Mouse (Mus musculus): ENCODE measurements around the gene Card9. TPM values are rescaled to one million over a fixed set of nuclear protein-coding genes. Genes with fewer than 3 reads are reported as not detected.

Card9 gene
- 9.9 and 14.2 TPM in 2 replicates for polyA plus RNA-seq (2012; rRNA removed)

GRCm38 (mm10) chr2:26360772-26361171 is at the start of gene Card9:
Card9 (minus strand) TSS chr2:26360918.

GRCm38 (mm10) chr2:26408515-26409356 is 48.0 kb upstream of the Card9 start, which contains the start of gene Inpp5e:
Inpp5e (minus strand) TSS chr2:26409203.

GRCm38 (mm10) chr2:26389154-26389690 is 28.5 kb upstream of the Card9 start, which contains the start of the genes Entr1 and Pmpca:
Entr1 (minus strand) TSS chr2:26389316.
Pmpca (plus strand) TSS chr2:26389339.

GRCm38 (mm10) chr2:26380131-26380771 is 19.5 kb upstream of the Card9 start, which contains the start of gene Snapc4:
Snapc4 (minus strand) TSS chr2:26380653.

GRCm38 (mm10) chr2:26351358-26352290 is 9.1 kb downstream of the Card9 start, which contains the start of gene Dnlz:
Dnlz (minus strand) TSS chr2:26352110.

GRCm38 (mm10) chr2:26315072-26315924 is 45.4 kb downstream of the Card9 start, which contains the start of gene Gpsm1:
Gpsm1 (plus strand) TSS chr2:26315515.

Other genes starting within 250 kb of the Card9 start
- 2.1 and 2.2 TPM in 2 replicates for gene Nacc2, start 237.7 kb downstream of the Card9 start, polyA plus RNA-seq (2012; rRNA removed)
- gene Lhx3, start 152.6 kb downstream of the Card9 start, polyA plus RNA-seq (2012; rRNA removed) = not detected in 2 replicates
- gene Qsox2, start 123.4 kb downstream of the Card9 start, polyA plus RNA-seq (2012; rRNA removed) = 4.8 and 5.4 TPM in 2 replicates
- 0.06 and 0.08 TPM in 2 replicates for gene Ccdc187, start 66.4 kb downstream of the Card9 start, polyA plus RNA-seq (2012; rRNA removed)
- gene Gpsm1, start 45.4 kb downstream of the Card9 start, polyA plus RNA-seq (2012; rRNA removed) = 2.7 and 3.2 TPM in 2 replicates
- 7.0 and 7.3 TPM in 2 replicates for gene Dnlz, start 8.8 kb downstream of the Card9 start, polyA plus RNA-seq (2012; rRNA removed)
- gene Snapc4, start 19.7 kb upstream of the Card9 start, polyA plus RNA-seq (2012; rRNA removed) = 9.1 and 9.5 TPM in 2 replicates
- 33.9 and 35.0 TPM in 2 replicates for gene Entr1, start 28.4 kb upstream of the Card9 start, polyA plus RNA-seq (2012; rRNA removed)
- gene Pmpca, start 28.4 kb upstream of the Card9 start, polyA plus RNA-seq (2012; rRNA removed) = 33.4 and 35.6 TPM in 2 replicates
- 6.1 and 7.1 TPM in 2 replicates for gene Inpp5e, start 48.3 kb upstream of the Card9 start, polyA plus RNA-seq (2012; rRNA removed)
- 16.5 and 19.2 TPM in 2 replicates for gene Sec16a, start 84.3 kb upstream of the Card9 start, polyA plus RNA-seq (2012; rRNA removed)
- 2.4 and 3.3 TPM in 2 replicates for gene Notch1, start 155.7 kb upstream of the Card9 start, polyA plus RNA-seq (2012; rRNA removed)
- gene Egfl7, start 219.1 kb upstream of the Card9 start, polyA plus RNA-seq (2012; rRNA removed) = 98.2 and 103 TPM in 2 replicates
- not detected in 2 replicates for gene Gm20532, start 225.7 kb upstream of the Card9 start, polyA plus RNA-seq (2012; rRNA removed)
- 113 and 116 TPM in 2 replicates for gene Agpat2, start 243.5 kb upstream of the Card9 start, polyA plus RNA-seq (2012; rRNA removed)